Mouse (Mus musculus) forebrain, embryonic 15.5 days (tissue): ENCODE measurements around the gene A530016L24Rik. TPM values are rescaled to one million over a fixed set of nuclear protein-coding genes. Genes with fewer than 3 reads are reported as not detected.

Experiments
- ATAC-seq: fragments of 200-750 bp; cut with Nextera tagmentation; replicated peaks from 2 replicates; pipeline ENCODE4 v1.8.0; 2017; ENCODE audit warnings: mild to moderate bottlenecking, moderate TSS enrichment, moderate library complexity
- H3K27ac ChIP-seq: fragments of 300-500 bp; sonication (generic); replicated peaks from 2 replicates; pipeline ENCODE4 v1.5.1; 2015; ENCODE audit warnings: mild to moderate bottlenecking, inconsistent platforms
- H3K27me3 ChIP-seq: fragments of 300-500 bp; sonication (generic); 2 replicates; pipeline ENCODE4 v1.6.1; 2015; ENCODE audit warnings: inconsistent platforms
- H3K36me3 ChIP-seq: fragments of 300-500 bp; sonication (generic); 2 replicates; pipeline ENCODE4 v1.6.1; 2015; ENCODE audit warnings: mild to moderate bottlenecking, inconsistent platforms
- H3K4me1 ChIP-seq: fragments of 300-500 bp; sonication (generic); 2 replicates; pipeline ENCODE4 v1.6.1; 2015; ENCODE audit warnings: inconsistent platforms
- H3K4me2 ChIP-seq: fragments of 300-500 bp; sonication (generic); replicated peaks from 2 replicates; pipeline ENCODE4 v1.6.1; 2015; ENCODE audit warnings: mild to moderate bottlenecking, inconsistent platforms
- H3K4me3 ChIP-seq: fragments of 300-500 bp; sonication (generic); 2 replicates; pipeline ENCODE4 v1.5.1; 2015; ENCODE audit warnings: mild to moderate bottlenecking, inconsistent platforms
- H3K9ac ChIP-seq: fragments of 300-500 bp; sonication (generic); replicated peaks from 2 replicates; pipeline ENCODE4 v1.6.1; 2015; ENCODE audit warnings: mild to moderate bottlenecking, inconsistent platforms
- H3K9me3 ChIP-seq: fragments of 300-500 bp; sonication (generic); 2 replicates; pipeline ENCODE4 v1.6.1; 2016; ENCODE audit warnings: inconsistent platforms
- WGBS: fragments of 180-500 bp; shearing (Covaris S2); methylation state at CpG from one replicate; pipeline ENCODE4 v1.1.7; 2015; ENCODE audit warnings: mixed read lengths; 5-methylcytosine and 5-hydroxymethylcytosine counted together
- polyA plus RNA-seq: library from polyadenylated mRNA; unstranded; fragments of >200 nt; fragmentation: Nextera tagmentation; extraction: Ambion mirVana; gene quantifications from 2 replicates; pipeline ENCODE4 v1.2.1, GENCODE M21; 2015

A530016L24Rik gene
- polyA plus RNA-seq, 1 experiment from 2014 or later, result 0.14 TPM

GRCm38 (mm10) chr12:112540321-112540720 lies 51.1 kb downstream of the A530016L24Rik start:
- H3K4me3 ChIP-seq, result no peak overlapping the region
- peak overlapping the region; percentile 92 for H3K27ac ChIP-seq
- no peaks in the 10 kb centered on the region for H3K36me3 ChIP-seq
- H3K9me3 ChIP-seq, result no peaks in the 10 kb centered on the region
- no peak for ATAC-seq
- H3K27me3 ChIP-seq, result no peaks in the 10 kb centered on the region
- 71% methylated on average over 12 of the region's 12 CpGs for WGBS
- peaks cover 41% of the 10 kb centered on the region for H3K4me1 ChIP-seq
- no peak overlapping the region for H3K4me2 ChIP-seq
- H3K9ac ChIP-seq, result no peak overlapping the region

DNA sequence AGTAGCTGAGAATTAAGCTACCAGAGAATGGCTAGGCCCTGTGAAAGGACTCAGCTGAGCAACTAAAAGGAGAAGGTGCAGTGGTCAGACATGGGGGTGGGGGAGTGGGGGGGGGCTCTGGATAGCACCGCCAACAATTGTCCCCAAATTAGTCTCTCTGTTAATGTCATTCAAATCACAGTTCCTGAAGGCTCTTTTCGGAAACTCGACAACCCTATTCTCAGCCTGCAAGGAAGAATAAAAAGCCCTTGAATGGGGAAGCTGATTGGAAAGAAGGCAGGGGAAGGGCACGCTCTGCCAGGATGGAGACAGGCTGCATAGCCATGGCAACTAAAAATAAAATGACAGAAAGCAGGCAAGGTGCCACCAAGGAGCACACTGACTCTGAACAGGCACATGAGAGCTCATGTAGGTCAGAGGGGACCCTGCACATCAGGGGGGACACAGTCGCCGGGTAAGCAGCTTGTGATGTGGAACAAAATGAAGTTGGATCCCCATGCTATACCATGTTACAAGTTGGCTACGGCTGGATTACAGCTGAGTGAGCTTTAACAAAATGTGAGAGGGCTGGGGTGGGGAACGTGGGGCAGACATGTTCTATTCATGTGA lies 52.3 kb downstream of the A530016L24Rik start:
- H3K27ac ChIP-seq, result peak overlapping the region; percentile 92
- H3K9ac ChIP-seq, result peak overlapping the region; percentile 16
- 4% methylated on average over 8 of the region's 8 CpGs for WGBS
- peak; percentile 81 for ATAC-seq
- H3K4me3 ChIP-seq, result no peak overlapping the region
- 0 out of 2 replicates have a peak overlapping the region, but pooled peaks have one; percentile 22 for H3K4me2 ChIP-seq
- no peaks in the 10 kb centered on the region for H3K27me3 ChIP-seq
- no peaks in the 10 kb centered on the region for H3K9me3 ChIP-seq
- no peaks in the 10 kb centered on the region for H3K36me3 ChIP-seq
- peaks cover 50% of the 10 kb centered on the region for H3K4me1 ChIP-seq

DNA sequence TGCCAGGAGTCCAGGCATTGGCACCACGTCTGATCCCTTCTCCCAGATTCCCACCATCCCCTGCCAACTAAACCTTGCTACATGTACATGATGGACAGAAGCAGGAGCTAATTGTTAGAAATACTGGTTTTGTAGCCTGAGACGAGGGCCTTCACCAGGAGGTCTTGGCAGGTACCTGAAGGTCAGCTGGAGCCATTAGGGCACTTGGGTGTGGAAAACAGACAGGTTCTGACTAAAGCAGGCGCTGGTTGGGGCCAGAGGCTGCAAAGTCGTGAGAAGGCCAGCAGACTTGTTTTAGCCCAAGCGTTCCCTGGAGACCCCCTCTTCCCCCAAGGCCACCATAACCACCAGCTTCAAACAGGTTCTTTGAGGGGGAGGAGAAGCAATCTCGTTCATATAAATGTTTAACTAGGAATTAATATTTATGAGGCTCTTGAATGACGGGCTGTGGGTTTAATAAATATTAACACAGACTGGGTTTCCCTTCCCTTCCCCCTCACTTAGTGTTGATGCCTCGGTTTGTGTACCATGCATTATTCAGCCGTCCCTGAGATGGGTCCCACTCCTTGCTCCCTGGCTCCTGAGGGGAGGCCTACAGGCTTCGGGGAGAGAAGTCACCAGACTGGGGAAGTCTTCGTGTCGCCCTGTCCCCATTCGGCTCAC lies 53.1 kb downstream of the A530016L24Rik start:
- WGBS, result 30% methylated on average over 13 of the region's 13 CpGs
- Histone ChIP-seq H3K9ac (peak overlapping the region; percentile 39), H3K9me3 (no peaks in the 10 kb centered on the region), H3K4me2 (peak overlapping the region; percentile 22; the same call in 1 of the 2 replicates), H3K36me3 (no peaks in the 10 kb centered on the region), H3K27me3 (no peaks in the 10 kb centered on the region), H3K4me1 (peaks cover 50% of the 10 kb centered on the region), H3K27ac (peak overlapping the region; percentile 92), H3K4me3 (no peak overlapping the region)
- peak; percentile 66 for ATAC-seq

DNA sequence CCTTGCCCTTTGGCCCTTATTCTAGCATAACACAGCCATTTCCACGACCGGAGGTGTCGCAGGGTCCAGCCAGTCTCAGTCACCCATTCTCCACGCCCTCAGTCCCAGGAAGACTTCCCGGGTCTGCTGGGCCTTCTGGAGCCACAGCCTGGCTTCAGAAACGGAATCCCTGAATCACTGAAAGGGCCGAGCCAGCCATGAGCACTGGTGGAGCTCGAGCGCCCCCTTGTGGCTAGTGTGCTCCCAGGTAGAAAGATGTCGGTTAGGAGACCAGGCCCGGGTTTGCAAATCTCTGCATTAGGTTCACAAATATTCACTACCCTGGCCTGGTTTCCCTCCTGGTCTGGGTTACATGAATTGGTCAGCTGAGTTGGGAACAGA lies 53.7 kb downstream of the A530016L24Rik start:
- Histone ChIP-seq H3K27ac (peak overlapping the region; percentile 92), H3K36me3 (no peaks in the 10 kb centered on the region), H3K4me3 (no peak overlapping the region), H3K27me3 (no peaks in the 10 kb centered on the region), H3K4me1 (peaks cover 50% of the 10 kb centered on the region), H3K9ac (peak overlapping the region; percentile 39), H3K4me2 (peak overlapping the region; percentile 22; the same call in 1 of the 2 replicates), H3K9me3 (no peaks in the 10 kb centered on the region)
- WGBS, result 4% methylated on average over 11 of the region's 11 CpGs
- peak; percentile 65 for ATAC-seq

DNA sequence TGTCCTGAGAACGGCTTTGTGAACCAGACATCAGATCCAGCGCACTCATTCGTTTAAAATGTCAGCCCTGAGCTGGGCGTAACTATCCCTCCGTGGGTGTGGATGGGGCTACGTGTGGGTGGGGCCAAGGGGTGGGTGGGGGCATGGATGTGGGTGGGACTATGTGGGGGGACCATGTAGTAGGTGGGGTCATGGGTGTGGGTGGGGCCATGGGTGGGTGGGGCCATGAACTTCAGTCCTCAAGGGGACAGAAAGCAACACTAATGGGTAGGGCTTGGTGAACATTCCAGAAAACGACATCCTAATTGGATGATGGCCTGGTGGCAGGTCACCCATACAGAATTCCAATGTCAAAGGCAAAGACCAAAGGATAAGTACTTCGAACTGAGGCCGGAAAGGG lies 54.7 kb downstream of the A530016L24Rik start:
- Histone ChIP-seq H3K9me3 (no peaks in the 10 kb centered on the region), H3K9ac (no peak overlapping the region), H3K4me2 (no peak overlapping the region), H3K36me3 (no peaks in the 10 kb centered on the region), H3K27me3 (no peaks in the 10 kb centered on the region), H3K4me1 (peaks cover 50% of the 10 kb centered on the region), H3K4me3 (no peak overlapping the region), H3K27ac (no peak overlapping the region)
- 72% methylated on average over 9 of the region's 9 CpGs for WGBS
- ATAC-seq, result no peak

GRCm38 (mm10) chr12:112544946-112545701 lies 55.9 kb downstream of the A530016L24Rik start:
- ATAC-seq, result no peak

GRCm38 (mm10) chr12:112546110-112546509 lies 56.9 kb downstream of the A530016L24Rik start:
- Histone ChIP-seq H3K4me1 (peaks cover 39% of the 10 kb centered on the region), H3K27ac (no peak overlapping the region), H3K36me3 (no peaks in the 10 kb centered on the region), H3K9me3 (no peaks in the 10 kb centered on the region), H3K4me2 (no peak overlapping the region), H3K9ac (no peak overlapping the region), H3K27me3 (no peaks in the 10 kb centered on the region), H3K4me3 (no peak overlapping the region)
- WGBS, result 83% methylated on average over 8 of the region's 8 CpGs
- ATAC-seq, result no peak

More at GRCm38 (mm10) chr12:112544946-112545701, 55.9 kb downstream of the A530016L24Rik start:
- WGBS, result 31% methylated on average over 12 of the region's 12 CpGs
- H3K9ac ChIP-seq, result no peak overlapping the region
- no peaks in the 10 kb centered on the region for H3K9me3 ChIP-seq
- H3K4me2 ChIP-seq, result no peak overlapping the region
- no peak overlapping the region for H3K4me3 ChIP-seq
- H3K27ac ChIP-seq, result no peak overlapping the region
- H3K4me1 ChIP-seq, result peaks cover 48% of the 10 kb centered on the region
- H3K27me3 ChIP-seq, result no peaks in the 10 kb centered on the region
- no peaks in the 10 kb centered on the region for H3K36me3 ChIP-seq

- no peaks in the 10 kb centered on the region for H3K27me3 ChIP-seq
- no peaks in the 10 kb centered on the region for H3K9me3 ChIP-seq
- no peak for ATAC-seq
- H3K4me1 ChIP-seq, result peaks cover 22% of the 10 kb centered on the region
- no peaks in the 10 kb centered on the region for H3K36me3 ChIP-seq
- WGBS, result 98% methylated on average over 1 of the region's 1 CpGs
- H3K27ac ChIP-seq, result no peak overlapping the region
- H3K4me2 ChIP-seq, result no peak overlapping the region
- H3K4me3 ChIP-seq, result no peak overlapping the region
- no peak overlapping the region for H3K9ac ChIP-seq
Measured at GRCm38 (mm10) chr12:112549287-112549686, 60.0 kb downstream of the A530016L24Rik start.

Other genes starting within 250 kb of the A530016L24Rik start
- gene Tmem179, start 27.3 kb downstream of the A530016L24Rik start, polyA plus RNA-seq, result 48.4 and 51.6 TPM in 2 replicates
- gene Inf2, start 99.3 kb downstream of the A530016L24Rik start, polyA plus RNA-seq, result 3.0 and 3.9 TPM in 2 replicates
- 2.0 and 2.2 TPM in 2 replicates for gene Adssl1, start 130.6 kb downstream of the A530016L24Rik start, polyA plus RNA-seq
- 77.2 and 91.2 TPM in 2 replicates for gene Siva1, start 155.2 kb downstream of the A530016L24Rik start, polyA plus RNA-seq
- gene Akt1, start 185.4 kb downstream of the A530016L24Rik start, polyA plus RNA-seq, result 79.1 and 147 TPM in 2 replicates
- 0.98 TPM in 2 replicates for gene Zbtb42, start 189.4 kb downstream of the A530016L24Rik start, polyA plus RNA-seq
- 24.0 and 27.0 TPM in 2 replicates for gene Cep170b, start 231.0 kb downstream of the A530016L24Rik start, polyA plus RNA-seq